Mouse (Mus musculus) liver, adult 2 months (tissue): ENCODE data around the gene Prr5l.

ENCODE experiments used
- CTCF ChIP-seq: fragments of 200-500 bp; IDR thresholded peaks from 2 replicates; pipeline ENCODE4 v1.5.1; 2011; ENCODE audit warnings: low read depth, low read length, control low read depth
- POLR2A ChIP-seq: fragments of 200-500 bp; IDR thresholded peaks from 2 replicates; pipeline ENCODE4 v1.6.1; 2011; ENCODE audit warnings: low read length, control low read depth; ENCODE audit not compliant: insufficient read depth; ENCODE audit errors: extremely low read depth

- TF ChIP-seq CTCF (no peak), POLR2A (no peak)
These were observed 11.3 kb upstream of the Prr5l start for GRCm38 (mm10) chr2:101894126-101894525.
